Mouse (Mus musculus): ENCODE measurements at regions not wholly inside any gene's neighbourhood (a gene's known extent, or its start where the extent isn't known, plus 50 kb on each side); places are given as distances from the start of the nearest gene placed in this dataset.

GRCm38 (mm10) chr7:68593344-68594016 is 155.6 kb downstream of the Arrdc4 start:
- H3K27me3 ChIP-seq (ENCODE audit: control insufficient read depth, insufficient read depth, insufficient read length): no peaks in the 10 kb centered on the region

GRCm38 (mm10) chr7:68582540-68583325 is 166.3 kb downstream of the Arrdc4 start:
- Histone ChIP-seq H3K79me2 (ENCODE audit: control insufficient read depth, insufficient read depth) (no peaks in the 10 kb centered on the region), H3K27me3 (ENCODE audit: control insufficient read depth, insufficient read depth, insufficient read length) (peaks cover 10% of the 10 kb centered on the region), H3K4me3 (no peak overlapping the region), H3ac (ENCODE audit: control insufficient read depth, insufficient read length) (no peak overlapping the region), H3K4me2 (ENCODE audit: low read depth) (no peak overlapping the region), H3K36me3 (ENCODE audit: control insufficient read depth, insufficient read depth) (no peaks in the 10 kb centered on the region)
- no peak for TF ChIP-seq MAX (IDR thresholded peaks at IDR 0.05; ENCODE audit: low read depth)
- no peak for TF ChIP-seq TCF3 (IDR thresholded peaks at IDR 0.05; ENCODE audit: insufficient read length, low read depth)
- no peak for TF ChIP-seq POLR2AphosphoS2 (IDR thresholded peaks at IDR 0.05; ENCODE audit: insufficient read length, low read depth)
- no peak for TF ChIP-seq MYOD1 (IDR thresholded peaks at IDR 0.05; ENCODE audit: control insufficient read depth in 1 of 3, insufficient read length in 2 of 3, low read depth in 2 of 3)
- TF ChIP-seq E2F4 (IDR thresholded peaks at IDR 0.05; ENCODE audit: insufficient read depth): no peak
- no peak for TF ChIP-seq TCF12 (IDR thresholded peaks at IDR 0.05; ENCODE audit: insufficient read depth, poor library complexity, severe bottlenecking)
- no peak for TF ChIP-seq REST (IDR thresholded peaks at IDR 0.05; ENCODE audit: insufficient read depth, insufficient read length)
- no peak for TF ChIP-seq SRF (IDR thresholded peaks at IDR 0.05; ENCODE audit: control insufficient read depth, insufficient read length, low read depth)
- TF ChIP-seq USF1 (IDR thresholded peaks at IDR 0.05; ENCODE audit: low read depth): no peak
- no peak for TF ChIP-seq CEBPB (IDR thresholded peaks at IDR 0.05; ENCODE audit: insufficient read depth, poor library complexity, severe bottlenecking)
- TF ChIP-seq MYOG (IDR thresholded peaks at IDR 0.05; ENCODE audit: control insufficient read depth in 1 of 3, insufficient read depth in 1 of 3, insufficient read length in 2 of 3, low read depth in 2 of 3): no peak
- TF ChIP-seq POLR2A (IDR thresholded peaks at IDR 0.05; ENCODE audit: insufficient read length, low read depth): no peak

More at GRCm38 (mm10) chr7:68593344-68594016, 155.6 kb downstream of the Arrdc4 start:
- TF ChIP-seq TCF12 (IDR thresholded peaks at IDR 0.05; ENCODE audit: insufficient read depth, poor library complexity, severe bottlenecking) (no peak), MYOD1 (IDR thresholded peaks at IDR 0.05; ENCODE audit: control insufficient read depth in 1 of 3, insufficient read length in 2 of 3, low read depth in 2 of 3) (no peak), POLR2AphosphoS2 (IDR thresholded peaks at IDR 0.05; ENCODE audit: insufficient read length, low read depth) (no peak), USF1 (IDR thresholded peaks at IDR 0.05; ENCODE audit: low read depth) (no peak), POLR2A (IDR thresholded peaks at IDR 0.05; ENCODE audit: insufficient read length, low read depth) (no peak), TCF3 (IDR thresholded peaks at IDR 0.05; ENCODE audit: insufficient read length, low read depth) (no peak), E2F4 (IDR thresholded peaks at IDR 0.05; ENCODE audit: insufficient read depth) (no peak), SRF (IDR thresholded peaks at IDR 0.05; ENCODE audit: control insufficient read depth, insufficient read length, low read depth) (no peak), MAX (IDR thresholded peaks at IDR 0.05; ENCODE audit: low read depth) (no peak), REST (IDR thresholded peaks at IDR 0.05; ENCODE audit: insufficient read depth, insufficient read length) (no peak), MYOG (IDR thresholded peaks at IDR 0.05; ENCODE audit: control insufficient read depth in 1 of 3, insufficient read depth in 1 of 3, insufficient read length in 2 of 3, low read depth in 2 of 3) (no peak), CEBPB (IDR thresholded peaks at IDR 0.05; ENCODE audit: insufficient read depth, poor library complexity, severe bottlenecking) (no peak)
- Histone ChIP-seq H3K4me2 (ENCODE audit: low read depth) (no peak overlapping the region), H3K4me3 (no peak overlapping the region), H3K36me3 (ENCODE audit: control insufficient read depth, insufficient read depth) (no peaks in the 10 kb centered on the region), H3K79me2 (ENCODE audit: control insufficient read depth, insufficient read depth) (no peaks in the 10 kb centered on the region), H3ac (ENCODE audit: control insufficient read depth, insufficient read length) (no peak overlapping the region)

- Histone ChIP-seq H3K36me3 (ENCODE audit: control insufficient read depth, insufficient read depth) (no peaks in the 10 kb centered on the region), H3K79me2 (ENCODE audit: control insufficient read depth, insufficient read depth) (no peaks in the 10 kb centered on the region), H3K27me3 (ENCODE audit: control insufficient read depth, insufficient read depth, insufficient read length) (peaks cover 14% of the 10 kb centered on the region), H3K4me3 (no peak overlapping the region), H3K4me2 (ENCODE audit: low read depth) (no peak overlapping the region), H3ac (ENCODE audit: control insufficient read depth, insufficient read length) (no peak overlapping the region)
- TF ChIP-seq USF1 (IDR thresholded peaks at IDR 0.05; ENCODE audit: low read depth): no peak
- no peak for TF ChIP-seq MYOD1 (IDR thresholded peaks at IDR 0.05; ENCODE audit: control insufficient read depth in 1 of 3, insufficient read length in 2 of 3, low read depth in 2 of 3)
- no peak for TF ChIP-seq REST (IDR thresholded peaks at IDR 0.05; ENCODE audit: insufficient read depth, insufficient read length)
- no peak for TF ChIP-seq TCF12 (IDR thresholded peaks at IDR 0.05; ENCODE audit: insufficient read depth, poor library complexity, severe bottlenecking)
- TF ChIP-seq MYOG (IDR thresholded peaks at IDR 0.05; ENCODE audit: control insufficient read depth in 1 of 3, insufficient read depth in 1 of 3, insufficient read length in 2 of 3, low read depth in 2 of 3): no peak
- TF ChIP-seq POLR2A (IDR thresholded peaks at IDR 0.05; ENCODE audit: insufficient read length, low read depth): no peak
- no peak for TF ChIP-seq MAX (IDR thresholded peaks at IDR 0.05; ENCODE audit: low read depth)
- no peak for TF ChIP-seq CEBPB (IDR thresholded peaks at IDR 0.05; ENCODE audit: insufficient read depth, poor library complexity, severe bottlenecking)
- no peak for TF ChIP-seq TCF3 (IDR thresholded peaks at IDR 0.05; ENCODE audit: insufficient read length, low read depth)
- no peak for TF ChIP-seq POLR2AphosphoS2 (IDR thresholded peaks at IDR 0.05; ENCODE audit: insufficient read length, low read depth)
- no peak for TF ChIP-seq SRF (IDR thresholded peaks at IDR 0.05; ENCODE audit: control insufficient read depth, insufficient read length, low read depth)
- no peak for TF ChIP-seq E2F4 (IDR thresholded peaks at IDR 0.05; ENCODE audit: insufficient read depth)
These were observed 168.4 kb downstream of the Arrdc4 start for GRCm38 (mm10) chr7:68580650-68581049.

- peaks cover 14% of the 10 kb centered on the region for H3K27me3 ChIP-seq (ENCODE audit: control insufficient read depth, insufficient read depth, insufficient read length)
- no peaks in the 10 kb centered on the region for H3K79me2 ChIP-seq (ENCODE audit: control insufficient read depth, insufficient read depth)
- H3K4me3 ChIP-seq: no peak overlapping the region
- no peak overlapping the region for H3ac ChIP-seq (ENCODE audit: control insufficient read depth, insufficient read length)
- TF ChIP-seq E2F4 (IDR thresholded peaks at IDR 0.05; ENCODE audit: insufficient read depth): no peak
- TF ChIP-seq MYOD1 (IDR thresholded peaks at IDR 0.05; ENCODE audit: control insufficient read depth in 1 of 3, insufficient read length in 2 of 3, low read depth in 2 of 3): no peak
- TF ChIP-seq MYOG (IDR thresholded peaks at IDR 0.05; ENCODE audit: control insufficient read depth in 1 of 3, insufficient read depth in 1 of 3, insufficient read length in 2 of 3, low read depth in 2 of 3): no peak
- no peak for TF ChIP-seq USF1 (IDR thresholded peaks at IDR 0.05; ENCODE audit: low read depth)
- TF ChIP-seq TCF12 (IDR thresholded peaks at IDR 0.05; ENCODE audit: insufficient read depth, poor library complexity, severe bottlenecking): no peak
- no peak for TF ChIP-seq CEBPB (IDR thresholded peaks at IDR 0.05; ENCODE audit: insufficient read depth, poor library complexity, severe bottlenecking)
- TF ChIP-seq TCF3 (IDR thresholded peaks at IDR 0.05; ENCODE audit: insufficient read length, low read depth): no peak
- TF ChIP-seq POLR2AphosphoS2 (IDR thresholded peaks at IDR 0.05; ENCODE audit: insufficient read length, low read depth): no peak
- TF ChIP-seq SRF (IDR thresholded peaks at IDR 0.05; ENCODE audit: control insufficient read depth, insufficient read length, low read depth): no peak
- TF ChIP-seq REST (IDR thresholded peaks at IDR 0.05; ENCODE audit: insufficient read depth, insufficient read length): no peak
- no peak for TF ChIP-seq POLR2A (IDR thresholded peaks at IDR 0.05; ENCODE audit: insufficient read length, low read depth)
- TF ChIP-seq MAX (IDR thresholded peaks at IDR 0.05; ENCODE audit: low read depth): no peak
- H3K36me3 ChIP-seq (ENCODE audit: control insufficient read depth, insufficient read depth): no peaks in the 10 kb centered on the region
- H3K4me2 ChIP-seq (ENCODE audit: low read depth): no peak overlapping the region
These were observed 169.4 kb downstream of the Arrdc4 start for GRCm38 (mm10) chr7:68579666-68580065.

Measured in myocyte (in vitro differentiated cells).